Comparison of ENCODE assay signal across 9 mouse cellular contexts in genomic region chr6:49218275-49218802, GRCm38 (mm10). TPM values are rescaled to one million over a fixed set of nuclear protein-coding genes. Genes with fewer than 3 reads are reported as not detected.
DNase-seq lines count a peak whose midpoint lies in the region; ATAC-seq lines count a peak whose summit lies in the region.
"Had no signal": no experiment of that assay in that cellular context is flagged by ENCODE, and none has a peak within 500 bp of the region (broad histone marks: within the 10 kb centered on the region; RNA-seq: fewer than 3 reads in every experiment).

No protein-coding gene starts in this region.

- 0 out of 2 replicates have a peak, but pooled peaks cover 3% of the 10 kb centered on the region for H3K27me3 ChIP-seq in lung, embryonic 16.5 days (ENCODE audit: control insufficient read depth, insufficient read depth, low read depth, low read length)
- no peaks in the 10 kb centered on the region for H3K27me3 ChIP-seq in embryonic facial prominence, embryonic 10.5 days (replicated peaks; ENCODE audit: low read depth, poor library complexity, severe bottlenecking)
- no peaks in the 10 kb centered on the region for H3K27me3 ChIP-seq in hindbrain, embryonic 13.5 days
- no peaks in the 10 kb centered on the region for H3K27me3 ChIP-seq in midbrain, embryonic 15.5 days (replicated peaks)

- ATAC-seq in lung, embryonic 16.5 days (ENCODE audit: low read depth), result no peak
- no peak for ATAC-seq in hindbrain, embryonic 13.5 days (ENCODE audit: low FRiP score)
- no peak for ATAC-seq in midbrain, embryonic 15.5 days (replicated peaks)

- H3K36me3 ChIP-seq in lung, embryonic 16.5 days (ENCODE audit: control insufficient read depth, insufficient read depth, low read length), result no peaks in the 10 kb centered on the region
- H3K36me3 ChIP-seq in embryonic facial prominence, embryonic 10.5 days (replicated peaks), result no peaks in the 10 kb centered on the region
- H3K36me3 ChIP-seq in hindbrain, embryonic 13.5 days, result no peaks in the 10 kb centered on the region
- no peaks in the 10 kb centered on the region for H3K36me3 ChIP-seq in midbrain, embryonic 15.5 days (replicated peaks)

- no peaks in the 10 kb centered on the region; the same call in 1 of the 2 replicates for H3K9me3 ChIP-seq in lung, embryonic 16.5 days (ENCODE audit: control insufficient read depth, low read length)
- H3K9me3 ChIP-seq in embryonic facial prominence, embryonic 10.5 days, result no peaks in the 10 kb centered on the region
- no peaks in the 10 kb centered on the region for H3K9me3 ChIP-seq in hindbrain, embryonic 13.5 days
- no peaks in the 10 kb centered on the region for H3K9me3 ChIP-seq in midbrain, embryonic 15.5 days

- no peak overlapping the region for H3K27ac ChIP-seq in lung, embryonic 16.5 days (ENCODE audit: low read length)
- peak overlapping the region; percentile 99 for H3K27ac ChIP-seq in embryonic facial prominence, embryonic 10.5 days (replicated peaks)
- H3K27ac ChIP-seq in hindbrain, embryonic 13.5 days, result no peak overlapping the region
- no peak overlapping the region for H3K27ac ChIP-seq in midbrain, embryonic 15.5 days

- DNase-seq in lung, postnatal 25 days (ENCODE audit: low spot score), result no peak
- no peak for DNase-seq in embryonic facial prominence, embryonic 10.5 days (ENCODE audit: low spot score)
- DNase-seq in layer of hippocampus, adult 9-11 months, result no peak
- no peak for DNase-seq in adrenal gland, postnatal 14 days
- DNase-seq in cerebellum, adult 9-11 months, result no peak

- peak overlapping the region; percentile 87 for H3K4me2 ChIP-seq in lung, embryonic 16.5 days (ENCODE audit: low read depth, low read length)
- H3K4me2 ChIP-seq in hindbrain, embryonic 13.5 days, result peak overlapping the region; percentile 71
- H3K4me2 ChIP-seq in midbrain, embryonic 15.5 days, result peak overlapping the region; percentile 84

- peak overlapping the region; percentile 53 for H3K9ac ChIP-seq in lung, embryonic 16.5 days (ENCODE audit: low read length)
- H3K9ac ChIP-seq in hindbrain, embryonic 13.5 days, result peak overlapping the region; percentile 43; the same call in 1 of the 2 replicates
- H3K9ac ChIP-seq in midbrain, embryonic 15.5 days, result no peak overlapping the region

- under 1% methylated on average over 31 of the region's 31 CpGs for WGBS in lung, embryonic 16.5 days
- under 1% methylated on average over 31 of the region's 31 CpGs for WGBS in embryonic facial prominence, embryonic 10.5 days
- under 1% methylated on average over 31 of the region's 31 CpGs for WGBS in hindbrain, embryonic 13.5 days
- under 1% methylated on average over 31 of the region's 31 CpGs for WGBS in midbrain, embryonic 15.5 days

- H3K4me3 ChIP-seq in lung, embryonic 16.5 days (ENCODE audit: low read length), result peak overlapping the region; percentile 72
- peak overlapping the region; percentile 100 for H3K4me3 ChIP-seq in embryonic facial prominence, embryonic 10.5 days
- H3K4me3 ChIP-seq in hindbrain, embryonic 13.5 days, result peak overlapping the region; percentile 58
- H3K4me3 ChIP-seq in midbrain, embryonic 15.5 days, result peak overlapping the region; percentile 54

- no peaks in the 10 kb centered on the region for H3K4me1 ChIP-seq in lung, embryonic 16.5 days (replicated peaks; ENCODE audit: control insufficient read depth, insufficient read depth, low read length)
- peaks cover 22% of the 10 kb centered on the region for H3K4me1 ChIP-seq in embryonic facial prominence, embryonic 10.5 days
- peaks cover 6% of the 10 kb centered on the region for H3K4me1 ChIP-seq in hindbrain, embryonic 13.5 days (replicated peaks)
- H3K4me1 ChIP-seq in midbrain, embryonic 15.5 days, result peaks cover 19% of the 10 kb centered on the region

RNA-seq across cellular contexts. Expression of gene Igf2bp3, which starts 3.6 kb away (rescaled TPM):
- polyA plus RNA-seq in lung, embryonic 16.5 days (2015; fragmentation: Nextera tagmentation; extraction: Ambion mirVana), result 37.5 and 41.0 TPM in 2 replicates
- polyA plus RNA-seq in embryonic facial prominence, embryonic 10.5 days (2016; fragmentation: Nextera tagmentation; extraction: Ambion mirVana), result 159 TPM in 2 replicates
- polyA plus RNA-seq in hindbrain, embryonic 13.5 days (2015; fragmentation: Nextera tagmentation; extraction: Ambion mirVana), result 43.7 and 45.0 TPM in 2 replicates
- 25.2 and 26.9 TPM in 2 replicates for polyA plus RNA-seq in midbrain, embryonic 15.5 days (2015; fragmentation: Nextera tagmentation; extraction: Ambion mirVana)
- total RNA-seq in adrenal gland, postnatal 14 days (2021), result 2.8 and 3.1 TPM in 2 replicates
- polyA plus RNA-seq: cortical plate, adult 2 months had no signal

RNA-seq across cellular contexts. Expression of gene Tra2a, which starts 45.5 kb away (rescaled TPM):
- polyA plus RNA-seq in lung, embryonic 16.5 days (2015; fragmentation: Nextera tagmentation; extraction: Ambion mirVana), result 111 TPM in 2 replicates
- 123 and 132 TPM in 2 replicates for polyA plus RNA-seq in embryonic facial prominence, embryonic 10.5 days (2016; fragmentation: Nextera tagmentation; extraction: Ambion mirVana)
- polyA plus RNA-seq in hindbrain, embryonic 13.5 days (2015; fragmentation: Nextera tagmentation; extraction: Ambion mirVana), result 133 and 143 TPM in 2 replicates
- 123 and 128 TPM in 2 replicates for polyA plus RNA-seq in midbrain, embryonic 15.5 days (2015; fragmentation: Nextera tagmentation; extraction: Ambion mirVana)
- total RNA-seq in adrenal gland, postnatal 14 days (2021), result 68.4 and 85.4 TPM in 2 replicates
